Mouse (Mus musculus) heart, adult 2 months (tissue): ENCODE results near the gene Gm43552. TPM values are rescaled to one million over a fixed set of nuclear protein-coding genes. Genes with fewer than 3 reads are reported as not detected.
A peak's percentile ranks its signal among the peaks of the same experiment; 100 is the strongest.

Experiments used
- DNase-seq, 2 experiments: peaks; one replicate each; pipeline ENCODE4 v3.0.0; 2021
- H3K27ac ChIP-seq: fragments of 200-600 bp; 2 replicates; pipeline ENCODE4 v1.8.1; 2022
- H3K27me3 ChIP-seq: fragments of 200-500 bp; 2 replicates; pipeline ENCODE4 v1.6.1; 2012; ENCODE audit warnings: mild to moderate bottlenecking, low read length, inconsistent platforms, mixed read lengths; ENCODE audit not compliant: control insufficient read depth, insufficient read depth
- H3K36me3 ChIP-seq: fragments of 200-500 bp; 2 replicates; pipeline ENCODE4 v1.6.1; 2012; ENCODE audit warnings: low read length, inconsistent platforms; ENCODE audit not compliant: control insufficient read depth, insufficient read depth
- H3K4me1 ChIP-seq: fragments of 200-500 bp; 2 replicates; pipeline ENCODE4 v1.6.1; 2011; ENCODE audit warnings: low read length; ENCODE audit not compliant: control insufficient read depth, insufficient read depth
- H3K4me3 ChIP-seq: fragments of 200-600 bp; 2 replicates; pipeline ENCODE4 v1.8.1; 2022
- H3K79me2 ChIP-seq: fragments of 200-500 bp; replicated peaks from 2 replicates; pipeline ENCODE4 v1.6.1; 2012; ENCODE audit warnings: mild to moderate bottlenecking, inconsistent platforms, low read length, moderate library complexity, mixed read lengths; ENCODE audit not compliant: control insufficient read depth, insufficient read depth
- H3K9ac ChIP-seq: fragments of 200-500 bp; 2 replicates; pipeline ENCODE4 v1.6.1; 2012; ENCODE audit warnings: low read depth, mild to moderate bottlenecking, control low read depth, inconsistent platforms, low read length, mixed read lengths
- CTCF ChIP-seq: fragments of 200-600 bp; IDR thresholded peaks from 2 replicates; pipeline ENCODE4 v1.8.1; 2022; ENCODE audit warnings: antibody characterized with exemption, mild to moderate bottlenecking, moderate library complexity
- EP300 ChIP-seq: fragments of 200-500 bp; IDR thresholded peaks from 2 replicates; pipeline ENCODE4 v1.6.1; 2011; ENCODE audit warnings: low read depth, low read length, control low read depth; ENCODE audit not compliant: insufficient read depth
- POLR2A ChIP-seq: fragments of 200-500 bp; IDR thresholded peaks from 2 replicates; pipeline ENCODE4 v1.6.1; 2011; ENCODE audit warnings: mild to moderate bottlenecking, low read depth, low read length, control low read depth; ENCODE audit not compliant: insufficient read depth
- WGBS: fragments of 180-500 bp; shearing (Covaris S2); methylation state at CpG from one replicate; pipeline ENCODE4 v1.1.7; 2018; 5-methylcytosine and 5-hydroxymethylcytosine counted together
- intact Hi-C: fragments of 180-260 bp; cut with DNase I; formaldehyde crosslinking; loops from one replicate; pipeline ENCODE4 v1.15.1; 2025
- long read RNA-seq: library from polyadenylated mRNA; stranded (forward); transcript quantifications from one replicate; pipeline ENCODE4 v2.0.0, GENCODE M21; 2021
- polyA plus RNA-seq: library from polyadenylated mRNA; depleted of rRNA; stranded (reverse); fragments of >200 nt; gene quantifications from 2 replicates; pipeline ENCODE4 v1.2.3, GENCODE M21; 2012; rRNA removed
- total RNA-seq, 2 experiments: library from RNA; stranded (reverse); gene quantifications; 2 replicates each; pipeline ENCODE4 v1.2.3; 2021

The Gm43552 gene
- total RNA-seq (not detected), polyA plus RNA-seq (not detected in 2 replicates)
- long read RNA-seq: 0 reads

DNA sequence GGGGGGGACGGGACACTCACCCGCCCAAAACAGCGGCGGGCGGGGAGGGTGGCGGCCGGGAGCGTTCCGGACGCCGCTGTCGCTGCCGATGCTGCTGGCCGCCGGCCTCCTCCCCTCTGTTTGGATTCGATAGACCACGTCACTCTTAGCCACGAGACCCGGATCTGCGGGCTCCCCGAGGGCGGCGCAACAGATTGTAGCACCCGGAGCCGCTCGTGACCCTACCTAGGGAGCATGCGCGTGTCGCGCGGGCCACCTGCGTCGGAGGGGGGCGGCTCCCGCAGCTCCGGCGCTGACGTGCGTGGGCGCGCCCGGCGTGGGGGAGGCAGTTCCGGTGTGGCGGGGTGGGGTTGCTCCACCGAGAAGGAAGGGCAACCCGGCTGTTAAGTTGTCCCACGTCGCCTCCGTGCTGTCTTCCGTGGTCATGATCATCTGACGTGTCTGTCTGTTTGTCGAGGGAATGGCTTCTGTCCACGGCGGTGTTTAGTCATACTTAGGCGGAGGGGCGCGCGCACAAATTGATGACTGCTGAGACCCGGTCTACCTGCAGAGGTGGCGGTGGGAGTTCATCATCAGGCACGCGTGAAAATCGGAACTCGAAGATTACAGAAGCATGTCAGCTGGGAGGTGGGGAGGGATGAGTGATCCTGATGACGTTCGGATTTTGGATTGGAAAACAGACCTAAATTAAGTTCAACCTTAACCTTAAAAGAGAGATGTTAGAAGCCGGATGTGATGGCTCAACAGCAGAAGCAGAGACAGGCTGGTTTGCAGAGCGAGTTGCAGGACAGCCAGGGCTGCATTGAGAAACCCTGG, at the start of gene Gm43552:
Gene Gm43552 (minus strand): TSS at position 118 of the 816 bp plus-strand sequence.
- peak; percentile 88 for TF ChIP-seq EP300
- TF ChIP-seq POLR2A: peak; percentile 92
- no peak for TF ChIP-seq CTCF
- H3K4me1 ChIP-seq: peaks cover 11% of the 10 kb centered on the region
- no peaks in the 10 kb centered on the region for H3K79me2 ChIP-seq
- under 1% methylated on average over 68 of the region's 69 CpGs for WGBS
- peak within 1 kb of the TSS; percentile 91 for H3K9ac ChIP-seq
- peaks cover 20% of the 10 kb centered on the region for H3K36me3 ChIP-seq
- H3K27ac ChIP-seq: peak within 1 kb of the TSS; percentile 99
- intact Hi-C loops: loop anchor here (1.0 to 5.0 kb wide), 5 partner anchors 36 to 269 kb away; partner anchors contain the start of genes Lias, N4bp2, Rpl9 and Smim14
- H3K4me3 ChIP-seq: peak within 1 kb of the TSS; percentile 76
- peak; percentile 96 to 99 for DNase-seq
- no peaks in the 10 kb centered on the region for H3K27me3 ChIP-seq

DNA sequence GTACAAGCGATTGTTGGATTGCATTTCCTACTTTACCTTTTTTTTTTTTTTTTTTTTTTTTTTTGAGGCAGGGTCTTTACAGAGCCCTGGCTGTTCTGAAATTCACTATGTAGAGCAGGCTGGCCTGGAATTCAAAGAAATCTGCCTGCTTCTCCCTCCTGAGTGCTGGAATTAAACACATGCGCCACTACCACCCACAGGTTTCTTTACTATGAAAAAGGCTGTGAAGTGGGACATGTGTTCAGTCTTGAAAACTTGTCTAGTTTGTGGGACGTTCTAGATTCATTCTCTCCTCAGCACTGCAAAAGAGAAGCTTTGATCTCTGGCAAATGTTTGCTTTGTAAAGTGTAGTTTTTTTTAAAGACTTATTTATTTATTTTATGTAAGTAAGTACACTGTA, 49.3 kb upstream of the Gm43552 start:
- Histone ChIP-seq H3K27ac (no peak overlapping the region), H3K4me1 (peaks cover 7% of the 10 kb centered on the region), H3K9ac (no peak overlapping the region), H3K36me3 (peaks cover 13% of the 10 kb centered on the region), H3K79me2 (peaks cover 6% of the 10 kb centered on the region), H3K4me3 (no peak overlapping the region), H3K27me3 (no peaks in the 10 kb centered on the region)
- no peak for DNase-seq
- whole genome bisulfite sequencing: 81% methylated on average over 3 of the region's 3 CpGs
- TF ChIP-seq POLR2A: no peak
- TF ChIP-seq CTCF: no peak
- no peak for TF ChIP-seq EP300
- intact Hi-C loops: no loop called here

DNA sequence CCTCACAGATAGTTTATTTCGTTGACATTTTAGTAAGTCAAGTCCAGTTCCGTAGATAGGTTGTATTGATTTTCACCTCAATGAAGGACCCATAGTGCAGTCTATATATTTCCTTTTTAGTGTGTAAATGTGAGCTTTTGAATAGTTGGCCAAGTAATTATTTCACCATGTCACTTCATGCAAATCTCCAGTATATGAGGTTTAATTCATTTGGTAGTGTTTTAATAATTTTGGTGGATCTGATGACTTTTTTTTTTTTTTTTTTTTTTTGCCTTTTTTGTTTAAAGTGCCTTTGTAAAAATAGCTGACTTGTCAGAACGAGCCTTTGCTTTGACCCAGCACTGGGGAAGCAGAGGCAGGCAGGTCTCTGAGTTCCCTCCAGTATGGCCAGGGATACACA, 47.2 kb upstream of the Gm43552 start:
- Histone ChIP-seq H3K27ac (no peak overlapping the region), H3K79me2 (peaks cover 5% of the 10 kb centered on the region), H3K9ac (no peak overlapping the region), H3K27me3 (no peaks in the 10 kb centered on the region), H3K4me1 (peaks cover 9% of the 10 kb centered on the region), H3K36me3 (peaks cover 13% of the 10 kb centered on the region), H3K4me3 (no peak overlapping the region)
- WGBS: 87% methylated on average over 3 of the region's 3 CpGs
- DNase-seq: no peak
- no peak for TF ChIP-seq EP300
- TF ChIP-seq POLR2A: no peak
- no peak for TF ChIP-seq CTCF
- intact Hi-C loops: loop anchor here (5.0 to 10.0 kb wide), 3 partner anchors 43 to 205 kb away; partner anchors contain the start of genes Rfc1 and Ugdh

DNA sequence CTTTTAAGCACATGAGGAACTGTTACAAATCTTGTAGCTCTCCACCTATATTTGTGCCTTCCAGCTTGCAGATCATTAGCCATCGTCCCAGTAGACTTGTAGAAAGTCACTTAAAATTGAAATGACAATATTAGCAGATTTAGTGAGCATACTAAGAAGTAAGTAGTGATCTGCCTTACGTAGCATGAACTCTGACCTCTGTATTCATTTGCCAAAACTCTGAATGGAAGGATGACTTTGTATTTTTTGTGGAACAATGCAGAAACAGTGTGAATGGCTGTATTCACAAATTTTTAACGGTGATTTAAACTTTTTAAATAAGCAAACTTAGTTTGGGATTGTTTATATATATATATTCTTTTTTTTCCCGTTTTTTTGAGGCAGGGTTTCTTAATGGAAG, 46.2 kb upstream of the Gm43552 start:
- Histone ChIP-seq H3K4me1 (peaks cover 9% of the 10 kb centered on the region), H3K36me3 (peaks cover 13% of the 10 kb centered on the region), H3K79me2 (peaks cover 4% of the 10 kb centered on the region), H3K27me3 (no peaks in the 10 kb centered on the region), H3K4me3 (peak overlapping the region; percentile 96), H3K27ac (no peak overlapping the region), H3K9ac (no peak overlapping the region)
- no peak for TF ChIP-seq CTCF
- whole genome bisulfite sequencing: 18% methylated on average over 4 of the region's 4 CpGs
- no peak for DNase-seq
- intact Hi-C loops: loop anchor here (5.0 to 10.0 kb wide), 3 partner anchors 43 to 204 kb away; partner anchors contain the start of genes Rfc1 and Ugdh

DNA sequence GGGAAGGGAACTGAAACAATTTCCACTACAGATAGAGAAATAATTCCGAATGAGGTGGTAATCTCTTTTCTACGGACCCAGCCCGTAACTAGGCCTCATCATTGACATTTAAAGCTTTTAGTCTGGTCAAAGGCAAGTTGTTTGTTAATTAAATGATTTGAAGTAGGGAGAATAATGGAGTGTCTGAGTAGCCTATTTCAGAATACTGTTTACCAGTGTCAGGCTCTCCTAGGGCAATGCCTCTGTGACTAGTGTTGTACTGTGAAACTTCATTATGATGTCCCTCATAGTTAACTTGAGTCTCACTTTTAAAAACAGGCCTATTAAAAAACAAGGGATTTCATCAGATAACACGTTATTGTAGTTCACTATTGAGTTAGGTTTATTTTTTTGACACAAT, 45.5 kb upstream of the Gm43552 start:
- under 1% methylated on average over 4 of the region's 4 CpGs for WGBS
- Histone ChIP-seq H3K27ac (peak overlapping the region; percentile 96), H3K79me2 (peaks cover 4% of the 10 kb centered on the region), H3K36me3 (peaks cover 13% of the 10 kb centered on the region), H3K4me3 (peak overlapping the region; percentile 96), H3K9ac (peak overlapping the region; percentile 92), H3K4me1 (peaks cover 9% of the 10 kb centered on the region), H3K27me3 (no peaks in the 10 kb centered on the region)
- no peak for DNase-seq
- intact Hi-C loops: loop anchor here (5.0 to 10.0 kb wide), 3 partner anchors 44 to 203 kb away; partner anchors contain the start of genes Rfc1 and Ugdh
- no peak for TF ChIP-seq CTCF
- TF ChIP-seq POLR2A: no peak
- no peak for TF ChIP-seq EP300
